In the genomic region with DNA sequence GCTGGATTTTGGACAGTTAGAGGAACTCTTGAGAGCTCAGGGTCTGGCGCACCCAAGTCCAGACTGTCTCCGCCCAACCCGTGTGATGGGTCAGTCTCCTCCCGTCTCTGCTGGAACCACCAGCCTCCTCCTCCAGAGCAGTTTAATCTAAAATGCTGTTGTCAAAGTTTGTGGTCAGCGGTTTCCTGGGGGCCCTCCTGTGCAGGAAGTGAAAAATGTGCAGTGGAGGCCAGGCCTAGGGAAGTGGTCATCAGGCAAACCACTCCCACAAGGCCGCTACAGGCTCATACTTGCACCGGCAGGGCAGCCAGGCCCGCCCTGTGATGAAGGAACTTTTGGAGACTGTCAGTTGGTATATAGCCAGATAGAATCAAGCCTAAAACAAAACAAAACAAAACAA, we compare ENCODE assay signal across 8 mouse cellular contexts. TPM values are rescaled to one million over a fixed set of nuclear protein-coding genes. Genes with fewer than 3 reads are reported as not detected.
A peak's percentile ranks its signal among the peaks of the same experiment; 100 is the strongest.
DNase-seq lines count a peak whose midpoint lies in the region; ATAC-seq lines count a peak whose summit lies in the region.

No protein-coding gene starts in this region.

- WGBS in forebrain, embryonic 12.5 days, result 92% methylated on average over 8 of the region's 8 CpGs

- no peaks in the 10 kb centered on the region for H3K9me3 ChIP-seq in forebrain, embryonic 12.5 days

- intact Hi-C loops in heart, postnatal 14 days (cut with DNase I), result no loop called here

- no peak overlapping the region for H3K4me3 ChIP-seq in forebrain, embryonic 12.5 days (replicated peaks)

- H3K27me3 ChIP-seq in forebrain, embryonic 12.5 days, result peaks cover 43% of the 10 kb centered on the region

- no peaks in the 10 kb centered on the region for H3K36me3 ChIP-seq in forebrain, embryonic 12.5 days (replicated peaks)

- H3K9ac ChIP-seq in forebrain, embryonic 12.5 days, result no peak overlapping the region

- H3K4me1 ChIP-seq in forebrain, embryonic 12.5 days, result peaks cover 20% of the 10 kb centered on the region

- no peak overlapping the region for H3K4me2 ChIP-seq in forebrain, embryonic 12.5 days

- H3K27ac ChIP-seq in forebrain, embryonic 12.5 days, result no peak overlapping the region

- ATAC-seq in forebrain, embryonic 12.5 days (ENCODE audit: low FRiP score), result no peak

- DNase-seq in lung, adult 18-20 months, result peak; percentile 76 to 79
- DNase-seq in lung, postnatal 14 days, result no peak
- peak; percentile 58 to 59 for DNase-seq in heart, postnatal 14 days
- DNase-seq in lung, postnatal 10 days, result peak; percentile 57
- peak; percentile 51 for DNase-seq in testis, postnatal 14 days (ENCODE audit: low spot score)
- no peak for DNase-seq in right cerebral cortex, postnatal 14 days
- DNase-seq in MN1 (ENCODE audit: low spot score), result no peak

RNA-seq across cellular contexts. Expression of a gene that starts 6.7 kb away (rescaled TPM):
- 10 to 100 TPM; 19.1 to 20.4 TPM for total RNA-seq in heart, postnatal 14 days (2021)
- polyA plus RNA-seq in forebrain, embryonic 12.5 days (2016; fragmentation: Nextera tagmentation; extraction: Ambion mirVana), result 1.0 TPM in 2 replicates

Comparison
In these comparisons a context has a peak if more than half of its experiments do, and no peak if none do; other contexts are left out.
1. DNase-seq: peak in lung, adult 18-20 months (2 of 2), heart, postnatal 14 days (2 of 2), lung, postnatal 10 days (single experiment) and testis, postnatal 14 days (single experiment); none in lung, postnatal 14 days (single experiment), right cerebral cortex, postnatal 14 days (single experiment) and MN1 (single experiment).